Mouse (Mus musculus) layer of hippocampus, postnatal 10 days (tissue): ENCODE measurements around the gene Mrps9. TPM values are rescaled to one million over a fixed set of nuclear protein-coding genes. Genes with fewer than 3 reads are reported as not detected.
"Not testable (repeated sequence)": the region's sequence is repeated elsewhere in the genome, so short reads cannot be mapped to it uniquely, and the experiment has no call there.

ENCODE experiments used
- DNase-seq, 2 experiments: peaks; one replicate each; pipeline ENCODE4 v3.0.0; 2021; ENCODE audit warnings: low spot score in 2 of 2
- long read RNA-seq: library from polyadenylated mRNA; stranded (forward); transcript quantifications from one replicate; pipeline ENCODE4 v2.0.0, GENCODE M21; 2023
- total RNA-seq, 2 experiments: library from RNA; stranded (reverse); gene quantifications; 2 replicates each; pipeline ENCODE4 v1.2.3; 2021

The Mrps9 gene
- total RNA-seq, result 10 to 100 TPM; 43.4 to 46.1 TPM
- long read RNA-seq, transcript Mrps9-201 (11 exons, 1,418 nt), result major isoform, 28 of 33 reads
- long read RNA-seq, partial matches to known transcripts, result 3 of 33 reads
- long read RNA-seq, other reads (novel, unspliced or antisense), result 1 of 33 reads

- peak; percentile 97 to 98 for DNase-seq
Observed at GRCm38 (mm10) chr1:42850663-42851397, at the start of gene Mrps9. Mrps9 (plus strand) TSS chr1:42851233.

DNA sequence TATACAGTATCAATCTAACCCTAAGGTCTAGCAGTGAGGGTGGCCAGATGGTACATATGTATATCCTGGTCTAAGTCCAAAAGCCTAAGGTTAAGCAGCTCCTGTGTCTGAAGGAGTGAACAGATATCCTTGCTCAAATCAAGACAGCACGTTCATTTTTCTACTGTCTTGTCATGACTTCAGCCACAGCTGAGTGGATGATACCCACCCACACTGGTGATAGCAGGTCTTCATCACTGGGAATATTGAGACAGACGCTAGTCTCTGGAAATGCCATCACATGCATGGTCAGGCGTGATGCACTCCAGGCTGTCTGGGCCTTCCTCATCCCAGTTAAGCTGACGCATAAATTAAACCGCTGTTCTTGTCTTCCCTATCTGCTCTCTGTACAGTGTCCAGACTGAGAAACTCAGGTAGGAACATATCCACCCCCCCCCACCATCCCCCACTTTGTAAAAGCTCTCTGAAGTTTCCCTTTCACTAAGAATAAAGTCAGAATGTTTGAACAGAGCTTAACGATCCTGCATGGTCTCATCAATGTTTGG, 37.7 kb upstream of the Mrps9 start:
- no peak for DNase-seq

DNA sequence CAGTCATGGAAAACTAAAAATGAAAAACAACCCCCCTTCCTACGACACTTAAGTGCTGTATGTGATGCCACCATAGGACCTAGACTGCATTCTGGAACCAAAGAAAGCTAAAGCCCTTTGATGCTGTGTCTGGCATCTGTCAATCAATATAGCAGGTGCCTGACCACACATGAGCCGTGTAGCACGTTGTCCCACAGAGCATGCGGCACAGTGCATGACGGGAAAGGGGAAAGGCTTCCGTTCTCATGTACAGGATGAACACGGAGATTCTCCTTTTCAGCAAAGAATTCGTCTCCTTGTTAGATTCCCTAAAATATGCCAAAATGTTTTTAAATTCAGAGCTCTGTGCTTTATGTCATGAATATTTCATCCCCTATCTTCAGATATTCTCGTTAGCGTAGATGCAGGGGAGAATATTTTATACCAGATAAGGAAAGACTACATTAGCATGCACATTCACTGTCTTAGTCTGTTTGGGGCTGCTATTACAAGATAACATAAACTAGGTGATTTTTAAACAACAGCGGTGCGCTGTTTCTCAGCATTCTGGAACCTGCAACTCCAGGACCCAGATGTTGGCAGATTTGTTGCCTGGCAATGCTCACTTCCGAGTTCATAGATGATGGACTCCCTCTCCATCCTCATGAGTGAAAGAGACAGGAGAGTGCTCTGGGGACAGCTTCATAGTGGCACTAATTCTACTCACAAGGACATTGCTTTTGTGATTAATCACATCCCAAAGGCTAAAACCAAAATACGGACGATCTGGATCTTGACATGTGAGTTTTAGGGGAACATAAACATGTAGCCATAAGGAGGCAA, 36.0 kb upstream of the Mrps9 start:
- DNase-seq, result no peak

DNA sequence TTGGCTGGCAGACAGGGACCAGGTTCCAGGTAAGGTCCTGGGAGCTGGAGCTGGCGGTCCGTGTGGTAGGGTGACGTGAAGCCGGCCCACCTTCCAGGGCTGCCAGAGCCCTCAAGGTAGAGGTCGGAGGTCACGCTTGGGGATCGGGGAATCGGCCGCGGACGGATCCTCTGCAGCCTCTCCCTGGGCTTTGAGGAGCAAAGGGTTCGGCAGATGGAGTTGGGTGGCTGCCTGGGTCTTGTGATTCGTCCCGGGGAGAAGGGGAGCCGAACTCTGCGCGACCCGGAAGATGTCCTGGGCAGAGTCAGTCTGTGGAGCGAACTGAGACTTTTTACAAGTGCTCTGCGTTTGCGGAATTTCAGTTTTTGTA, 350 bp downstream of the Mrps9 start:
- DNase-seq, result no peak

GRCm38 (mm10) chr1:42851810-42852209, 777 bp downstream of the Mrps9 start:
- DNase-seq, result no peak

- no peak for DNase-seq
Observed at GRCm38 (mm10) chr1:42864719-42865250, 13.8 kb downstream of the Mrps9 start.

DNA sequence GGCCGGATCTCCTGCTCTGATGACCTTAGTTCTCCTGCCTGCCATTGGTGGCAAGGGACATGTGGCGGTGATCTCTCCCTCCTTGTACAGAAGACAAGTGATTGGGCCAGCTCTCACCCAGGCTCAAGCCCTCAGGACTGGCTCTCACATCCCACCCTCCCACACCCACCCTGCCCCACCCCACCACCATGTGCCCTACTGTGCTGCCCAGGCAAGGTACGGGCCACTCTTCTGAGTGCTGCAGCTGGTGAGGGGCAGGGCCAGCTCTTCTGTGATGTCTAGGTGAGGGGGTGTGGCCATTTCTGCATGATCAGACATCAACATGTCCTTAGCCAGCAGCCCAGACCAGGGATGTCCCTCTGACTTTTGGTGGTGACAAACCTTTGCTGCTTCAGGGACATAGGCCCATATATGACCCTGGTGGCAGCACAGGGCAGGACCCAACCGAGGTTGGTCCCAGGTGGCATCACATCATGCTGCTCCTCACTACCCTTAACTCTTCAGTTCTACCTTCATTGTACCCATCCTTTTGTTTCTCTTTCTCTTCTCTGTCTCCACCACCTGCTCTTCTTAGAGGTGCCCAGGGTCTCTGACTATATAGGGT, 14.4 kb downstream of the Mrps9 start:
- no peak for DNase-seq

DNA sequence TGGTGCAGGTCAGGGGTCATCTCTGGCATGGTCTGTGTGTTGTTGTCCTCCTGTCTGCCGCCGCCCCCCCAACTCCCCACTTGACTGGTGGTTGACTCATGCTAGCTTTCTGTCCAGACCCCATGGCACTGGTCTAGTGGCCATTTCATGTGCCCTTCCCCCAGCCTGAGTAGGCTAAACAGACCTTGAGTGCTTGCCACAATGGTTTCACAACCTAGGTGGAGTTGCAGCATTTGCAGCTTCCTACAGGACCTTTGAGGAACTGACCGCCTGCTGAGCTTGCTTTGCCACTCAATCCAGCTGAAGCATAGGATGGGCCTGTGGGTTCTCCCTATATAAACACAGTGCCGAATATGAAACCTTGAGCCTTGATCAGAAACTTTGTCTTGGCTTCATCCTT, 15.0 kb downstream of the Mrps9 start:
- DNase-seq, result no peak

DNA sequence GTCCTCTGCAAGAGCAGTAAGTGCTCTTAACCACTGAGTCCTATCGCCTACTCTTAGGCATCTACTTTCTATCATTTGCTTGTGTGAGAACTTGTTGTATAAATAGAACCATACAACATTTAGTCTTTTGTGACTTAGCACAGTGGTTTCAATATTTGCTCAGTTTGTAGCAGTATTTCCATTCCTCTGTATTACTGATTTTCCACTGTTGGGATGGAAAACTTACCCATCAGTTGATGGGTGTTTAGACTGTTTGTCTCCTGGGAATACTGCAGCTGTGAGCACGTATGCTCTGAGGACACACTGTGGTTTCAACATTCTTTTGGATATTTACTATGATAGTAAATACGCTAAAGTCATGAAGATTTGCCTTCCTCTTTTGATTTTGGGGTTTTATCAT, 16.2 kb downstream of the Mrps9 start:
- no peak for DNase-seq

- DNase-seq, result no peak
Observed at GRCm38 (mm10) chr1:42874174-42874573, 23.1 kb downstream of the Mrps9 start.

DNA sequence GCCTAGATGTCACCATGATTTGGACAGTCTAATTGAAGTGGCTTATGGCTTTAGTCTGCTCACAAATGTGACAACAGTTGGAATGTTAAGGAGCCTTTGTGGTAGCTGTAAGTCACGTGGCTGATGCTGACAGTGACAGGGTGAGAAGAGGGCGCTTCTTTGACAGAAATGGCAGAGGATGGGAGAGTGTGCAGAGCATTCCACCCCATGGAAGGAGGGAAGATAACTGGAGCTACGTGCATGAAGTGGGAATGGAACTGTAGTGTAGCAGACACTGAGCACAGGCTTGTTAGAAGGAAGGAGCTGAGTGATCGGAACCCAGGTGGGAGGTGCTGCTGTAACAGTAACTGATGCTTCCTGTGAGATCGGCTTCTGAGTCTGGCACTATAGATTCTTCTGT, 24.2 kb downstream of the Mrps9 start:
- DNase-seq, result no peak

DNA sequence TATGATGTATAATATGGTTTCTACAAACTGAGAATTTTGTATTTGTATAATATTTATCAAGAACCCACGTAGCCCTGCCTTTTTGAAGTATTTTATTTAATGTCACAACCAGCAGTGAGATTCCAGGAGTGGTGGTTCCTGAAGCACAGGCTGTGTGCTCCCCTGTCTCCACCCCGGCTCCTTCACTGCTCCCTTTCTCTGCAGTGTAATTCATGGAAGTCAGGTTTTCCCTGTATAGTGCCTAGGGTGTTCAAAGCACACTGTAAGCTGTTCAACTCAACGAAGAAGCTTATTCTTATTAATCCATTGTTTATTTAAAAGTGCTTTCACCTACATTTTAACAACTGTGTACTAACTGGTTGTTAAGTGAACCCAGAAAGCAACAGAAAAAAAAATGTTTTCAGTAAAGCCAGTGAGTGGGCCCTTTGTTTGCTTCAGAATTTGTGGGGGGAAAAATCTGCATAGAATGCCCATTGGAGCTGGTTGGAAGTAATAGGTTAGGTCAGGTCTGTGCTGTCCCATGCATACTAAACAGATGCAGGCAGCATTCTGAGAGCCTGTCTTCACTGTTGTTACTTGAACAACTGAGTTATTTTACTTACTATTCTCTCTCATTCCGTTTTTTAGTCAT, 25.5 kb downstream of the Mrps9 start:
- DNase-seq, result no peak

DNA sequence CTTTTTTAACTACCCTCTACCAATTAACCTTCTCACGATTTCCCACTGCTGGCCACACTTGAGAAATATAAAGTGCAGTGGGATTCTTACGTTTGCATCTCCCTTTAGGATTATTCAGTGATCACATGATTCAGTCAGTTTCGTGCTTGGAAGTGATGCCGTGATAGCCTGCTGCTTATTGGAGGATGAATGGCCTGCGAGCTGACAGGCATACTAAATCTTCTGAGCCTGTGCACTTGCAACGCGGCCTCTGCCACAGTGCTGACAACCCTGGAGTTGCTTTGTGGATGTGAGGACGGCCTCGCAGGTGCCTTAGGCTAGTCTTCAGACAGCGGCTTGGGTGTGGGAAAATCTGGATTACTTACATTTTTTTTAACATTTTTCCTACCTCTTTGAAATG, 26.2 kb downstream of the Mrps9 start:
- DNase-seq, result no peak

DNA sequence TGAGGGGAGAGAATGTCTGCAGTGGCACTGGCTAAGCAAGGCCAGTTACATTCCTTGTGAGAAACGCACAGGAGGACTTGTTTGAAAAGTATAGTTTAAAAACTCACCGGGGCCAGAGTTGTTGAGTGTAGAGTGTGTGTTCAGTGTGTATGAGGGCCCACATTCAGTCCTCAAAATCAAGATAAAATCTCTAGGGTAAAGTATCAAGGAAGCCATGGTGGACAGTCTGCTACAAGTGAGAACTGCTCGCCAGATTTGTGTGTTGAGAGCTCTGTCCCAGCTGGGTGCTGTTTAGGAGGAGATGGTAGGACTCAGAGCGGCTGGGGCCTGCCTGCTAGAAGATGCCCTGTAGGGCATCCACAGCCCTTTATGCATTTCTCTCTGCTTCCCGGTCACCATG, 27.8 kb downstream of the Mrps9 start:
- no peak for DNase-seq

- DNase-seq, result no peak
Observed at GRCm38 (mm10) chr1:42882258-42882657, 31.2 kb downstream of the Mrps9 start.

DNA sequence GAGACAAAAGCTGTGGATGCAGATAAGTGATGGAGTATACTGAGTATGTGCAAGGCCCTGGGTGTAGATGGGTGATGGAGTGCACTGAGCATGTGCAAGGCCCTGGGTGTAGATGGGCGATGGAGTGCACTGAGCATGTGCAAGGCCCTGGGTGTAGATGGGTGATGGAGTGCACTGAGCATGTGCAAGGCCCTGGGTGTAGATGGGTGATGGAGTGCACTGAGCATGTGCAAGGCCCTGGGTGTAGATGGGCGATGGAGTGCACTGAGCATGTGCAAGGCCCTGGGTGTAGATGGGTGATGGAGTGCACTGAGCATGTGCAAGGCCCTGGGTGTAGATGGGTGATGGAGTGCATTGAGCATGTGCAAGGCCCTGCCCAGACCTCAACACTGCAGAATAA, 32.4 kb downstream of the Mrps9 start:
- DNase-seq, result not testable (repeated sequence)

- no peak for DNase-seq
Observed at GRCm38 (mm10) chr1:42887835-42888234, 36.8 kb downstream of the Mrps9 start.

DNA sequence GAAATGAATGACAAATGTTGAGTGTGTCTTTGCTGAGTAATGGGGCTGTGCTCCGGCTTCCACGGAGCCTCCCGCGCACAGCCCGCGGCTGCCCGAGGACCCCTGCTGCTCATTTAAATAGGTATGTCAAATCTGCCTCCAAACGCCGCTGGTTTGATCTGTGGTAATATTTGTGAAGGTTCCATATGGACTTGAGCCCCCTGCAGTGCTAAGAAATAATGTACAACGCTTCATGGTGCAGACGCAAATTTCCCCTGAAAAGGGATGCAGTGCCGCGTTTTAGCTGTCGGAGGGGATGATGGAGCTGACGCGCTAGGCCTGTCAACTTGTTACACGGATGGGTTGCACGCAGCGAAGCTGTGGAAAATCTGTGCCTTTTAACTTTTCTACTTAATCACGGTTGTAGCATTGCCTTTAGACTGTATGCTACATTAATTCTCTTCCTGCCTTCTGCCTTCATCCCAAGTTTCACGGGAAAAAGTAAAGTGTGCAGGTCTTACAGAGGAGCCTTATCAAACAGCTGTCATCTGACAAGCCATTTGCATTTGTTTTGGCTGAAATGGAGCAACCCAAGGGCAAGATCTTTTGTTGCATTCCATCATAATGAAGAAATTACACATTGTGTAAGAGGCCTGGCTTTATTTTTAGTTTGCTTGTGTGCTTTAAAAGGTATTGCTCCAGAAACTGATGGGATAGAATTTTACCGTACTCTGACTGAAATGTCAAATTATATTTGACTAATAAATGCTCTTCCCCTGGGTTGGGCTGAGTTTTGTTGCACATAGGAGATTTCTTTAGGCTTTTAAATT, 37.7 kb downstream of the Mrps9 start:
- no peak for DNase-seq

GRCm38 (mm10) chr1:42889421-42889887, 38.4 kb downstream of the Mrps9 start:
- no peak for DNase-seq

- no peak for DNase-seq
Observed at GRCm38 (mm10) chr1:42894695-42895094, 43.7 kb downstream of the Mrps9 start.
